Mouse (Mus musculus) frontal cortex, postnatal 10 days (tissue): ENCODE measurements around the gene Zfp821.

ENCODE experiments used
- DNase-seq, 2 experiments: peaks; one replicate each; pipeline ENCODE4 v3.0.0; 2022; ENCODE audit warnings: low spot score in 2 of 2, mixed read lengths in 1 of 2

The Zfp821 gene

DNA sequence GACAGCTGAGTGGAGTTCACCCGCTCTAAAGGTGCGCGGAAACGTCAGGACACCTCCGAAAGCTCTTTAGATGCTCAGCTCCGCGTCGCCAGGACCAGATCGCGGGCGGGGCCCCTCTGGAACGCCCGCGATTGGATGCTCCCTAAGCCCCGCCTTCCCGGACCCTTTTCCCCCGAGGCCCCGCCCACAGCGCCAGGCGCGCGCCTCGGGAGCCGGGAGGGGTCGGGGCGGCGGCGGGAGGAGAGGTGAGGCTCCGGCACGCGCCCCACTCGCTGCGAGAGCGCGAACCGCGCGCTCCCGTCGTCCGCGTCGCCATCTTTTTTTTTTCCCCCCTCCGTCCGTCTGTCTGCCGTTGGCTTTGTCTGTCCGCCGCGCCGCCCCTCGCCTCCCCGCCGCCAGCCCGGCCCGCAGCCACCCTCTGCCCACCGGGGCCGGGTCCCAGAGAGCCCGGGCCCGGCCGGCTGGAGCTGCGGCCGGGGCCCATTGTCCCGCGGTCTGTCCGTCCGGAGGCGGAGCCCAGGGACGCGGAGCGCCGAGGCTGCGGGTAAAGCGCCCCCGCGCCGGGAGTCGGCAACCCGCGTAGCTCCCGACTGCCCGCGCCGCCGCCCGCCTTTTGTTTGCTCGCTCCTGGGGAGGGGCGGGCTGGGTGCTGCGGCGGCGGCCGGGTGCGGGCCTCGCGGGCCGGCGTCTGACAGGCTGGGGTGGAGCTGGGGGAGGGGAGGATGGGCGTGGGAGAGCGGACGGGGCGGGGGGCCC, at the start of gene Zfp821:
Gene Zfp821 (plus strand): TSS at position 227 of the 756 bp plus-strand sequence.
- DNase-seq = peak; percentile 89 to 92

DNA sequence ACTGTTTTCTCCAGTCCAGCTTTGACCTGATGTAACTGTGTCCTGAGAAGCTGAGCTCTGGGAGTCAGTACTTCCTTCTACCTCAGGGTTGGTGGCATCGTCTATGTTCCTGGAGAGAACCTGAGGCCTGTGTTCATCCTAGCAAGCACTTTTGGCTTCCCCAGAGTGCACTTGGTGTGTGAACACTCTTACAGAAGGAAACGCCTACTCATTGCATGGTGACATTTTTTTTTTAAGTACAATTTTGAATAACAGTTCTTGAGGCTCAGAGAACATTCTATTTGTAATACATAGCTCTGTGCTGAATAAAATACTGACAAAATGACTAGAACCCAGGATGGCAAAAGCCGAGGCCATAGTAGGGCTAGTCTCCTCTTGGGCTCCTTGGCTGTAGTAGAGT, 48.5 kb upstream of the Zfp821 start:
- DNase-seq = no peak

DNA sequence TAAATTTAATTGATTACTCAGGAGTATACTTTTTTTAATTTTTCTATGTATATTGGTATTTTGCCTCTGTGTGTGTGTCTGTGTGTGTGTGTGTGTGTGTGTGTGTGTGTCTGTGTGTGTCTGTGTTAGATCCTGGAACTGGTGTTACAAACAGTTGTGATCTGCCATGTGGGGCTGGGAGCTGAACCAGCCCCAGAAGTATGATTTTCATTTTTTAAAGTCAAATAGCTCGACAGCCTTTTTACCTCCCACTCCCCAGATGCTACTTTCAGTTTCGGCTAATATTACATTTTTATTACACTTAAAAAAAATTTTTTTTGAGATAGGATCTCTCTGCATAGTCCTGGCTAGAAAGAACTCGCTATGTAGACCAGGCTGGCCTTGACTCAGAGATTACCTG, 43.0 kb upstream of the Zfp821 start:
- DNase-seq = no peak

DNA sequence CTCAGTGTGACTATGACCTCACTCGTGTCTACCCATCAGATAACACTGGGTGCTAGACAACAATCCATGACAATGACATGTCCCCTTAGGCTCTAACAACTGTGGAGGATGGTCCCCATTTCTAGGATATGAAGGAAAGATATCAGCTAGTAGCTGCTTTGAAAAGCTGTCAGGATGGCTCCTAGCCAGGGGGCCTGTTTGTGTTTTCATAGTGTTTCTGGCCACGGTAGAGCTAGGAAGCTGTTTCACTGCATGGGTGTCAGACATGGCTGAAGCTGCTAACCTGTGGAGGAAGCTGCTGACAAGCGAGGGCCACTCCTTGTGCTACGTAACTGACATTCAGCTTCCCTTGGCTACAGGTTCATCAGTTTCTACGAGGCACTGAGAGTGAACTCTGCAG, 38.7 kb upstream of the Zfp821 start:
- no peak for DNase-seq

DNA sequence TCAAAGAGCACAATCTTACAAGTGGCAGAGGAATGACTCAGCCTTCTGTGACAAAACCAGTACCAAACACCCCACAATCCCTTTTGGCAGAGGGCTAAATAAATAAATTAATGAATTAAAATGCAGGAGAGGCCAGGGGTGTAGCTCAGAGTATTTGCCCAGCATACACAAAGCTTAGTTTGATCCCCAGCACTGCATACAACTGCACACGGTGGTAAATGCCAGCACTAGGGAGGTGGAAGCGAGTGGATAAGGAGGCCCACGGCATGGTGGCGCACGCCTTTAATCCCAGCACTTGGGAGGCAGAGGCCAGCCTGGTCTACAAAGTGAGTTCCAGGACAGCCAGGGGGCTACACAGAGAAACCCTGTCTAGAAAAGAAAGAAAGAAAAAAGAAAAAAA, 32.7 kb upstream of the Zfp821 start:
- no peak for DNase-seq

DNA sequence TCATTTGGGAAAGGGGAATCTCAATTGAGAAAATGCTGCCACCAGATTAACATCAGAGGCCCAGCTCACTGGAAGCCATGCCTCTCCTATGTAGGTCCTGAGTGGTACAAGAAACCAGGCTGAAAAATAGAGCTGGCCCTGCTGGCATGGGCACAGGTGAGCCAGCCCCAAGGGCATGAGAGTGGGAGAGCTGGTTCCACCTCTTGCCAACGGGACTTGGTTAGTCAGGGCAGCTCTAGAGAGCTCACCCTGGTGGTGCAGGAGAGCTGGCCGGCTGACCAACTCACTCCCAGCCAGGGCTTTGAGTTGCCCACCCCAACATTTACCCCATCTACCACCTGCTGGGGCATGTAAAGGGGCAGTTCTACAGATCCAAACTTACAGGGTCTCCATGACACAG, 31.8 kb upstream of the Zfp821 start:
- DNase-seq = no peak

DNA sequence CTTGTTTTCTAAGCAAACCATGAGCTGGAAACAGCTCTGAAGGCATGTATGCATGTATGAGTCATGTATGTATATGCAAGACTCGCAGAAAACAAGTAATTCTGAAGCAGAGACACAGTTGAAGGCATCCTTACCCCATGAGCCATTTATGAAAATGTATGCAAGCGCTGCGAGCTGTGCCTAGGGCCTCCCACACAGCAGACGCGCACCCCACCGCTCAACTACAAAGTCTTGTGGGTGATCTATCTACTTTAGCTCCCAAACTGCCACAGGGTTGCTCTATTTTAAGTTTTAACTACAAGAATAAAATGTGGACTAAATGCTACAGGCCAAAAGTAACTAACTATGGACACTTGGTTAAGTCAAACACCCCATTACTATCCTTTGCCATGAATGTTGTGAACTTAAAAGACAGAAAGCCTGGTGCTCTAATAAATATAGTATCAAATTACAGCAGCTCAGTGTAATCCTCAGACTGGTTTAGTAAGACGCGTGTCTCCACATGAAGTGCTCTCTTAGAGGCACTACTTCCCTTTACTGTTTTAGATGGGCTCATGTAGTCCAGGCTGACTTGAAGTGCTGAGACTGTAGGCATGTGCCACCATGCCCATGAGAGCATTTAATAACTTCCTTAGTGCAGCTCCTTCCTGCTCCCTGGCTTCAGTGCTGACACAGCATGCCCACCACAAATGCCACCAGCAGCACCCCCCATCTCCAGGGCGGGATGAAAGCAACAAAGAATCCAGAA, 29.3 kb upstream of the Zfp821 start:
- no peak for DNase-seq

DNA sequence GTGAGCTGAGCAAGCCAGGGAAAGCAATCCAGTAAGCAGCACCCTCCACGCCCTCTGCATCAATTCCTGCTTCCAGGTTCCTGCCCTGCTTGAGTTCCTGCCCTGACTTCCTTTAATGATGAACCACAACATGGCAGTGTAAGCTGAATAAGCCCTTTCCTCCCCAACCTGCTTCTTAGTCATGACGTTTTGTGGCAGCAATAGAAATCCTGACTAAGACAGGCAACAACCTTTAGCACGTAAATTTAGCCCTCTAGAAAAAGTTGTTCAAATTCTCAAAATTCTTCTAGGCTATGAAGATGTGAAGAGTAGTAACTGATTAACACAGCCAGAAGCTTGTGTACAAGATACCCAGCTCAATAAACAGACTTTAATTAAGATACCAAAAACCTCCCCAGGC, 23.8 kb upstream of the Zfp821 start:
- DNase-seq = no peak

DNA sequence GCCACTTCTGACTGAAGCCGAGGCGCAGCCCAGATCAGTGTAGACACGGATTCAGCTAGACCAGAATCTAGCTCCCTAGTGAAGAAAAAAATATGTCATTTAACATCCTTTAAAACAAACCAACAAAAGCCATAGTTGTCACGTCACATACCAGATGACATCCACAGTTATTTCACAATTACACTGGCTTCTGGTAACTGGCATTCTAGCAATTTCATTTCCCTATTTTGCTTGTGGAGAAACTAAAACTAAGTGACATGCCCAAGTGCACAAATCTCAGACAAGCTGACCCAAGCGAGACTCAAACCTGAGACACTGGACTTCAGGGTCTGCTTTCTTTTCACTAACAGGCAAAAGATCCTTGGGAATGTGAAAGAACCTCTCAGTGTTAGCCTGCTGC, 23.2 kb upstream of the Zfp821 start:
- DNase-seq = no peak

DNA sequence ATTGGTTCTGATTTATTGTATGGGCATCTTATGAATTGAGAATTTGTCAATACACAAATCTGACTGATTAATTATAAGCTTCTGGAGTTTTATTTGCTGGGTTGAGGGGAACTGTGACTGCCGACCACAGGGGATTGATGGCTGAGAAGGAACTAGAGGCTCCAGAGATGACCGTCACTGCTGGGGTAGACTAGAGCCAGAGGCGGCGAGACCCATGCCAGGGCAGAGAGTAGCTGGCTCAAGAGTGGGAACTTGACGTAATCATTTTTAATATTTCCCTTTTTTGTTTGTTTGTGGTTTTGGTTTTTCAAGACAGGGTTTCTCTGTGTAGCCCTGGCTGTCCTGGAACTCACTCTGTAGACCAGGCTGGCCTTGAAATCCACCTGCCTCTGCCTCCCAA, 18.1 kb upstream of the Zfp821 start:
- DNase-seq = no peak

DNA sequence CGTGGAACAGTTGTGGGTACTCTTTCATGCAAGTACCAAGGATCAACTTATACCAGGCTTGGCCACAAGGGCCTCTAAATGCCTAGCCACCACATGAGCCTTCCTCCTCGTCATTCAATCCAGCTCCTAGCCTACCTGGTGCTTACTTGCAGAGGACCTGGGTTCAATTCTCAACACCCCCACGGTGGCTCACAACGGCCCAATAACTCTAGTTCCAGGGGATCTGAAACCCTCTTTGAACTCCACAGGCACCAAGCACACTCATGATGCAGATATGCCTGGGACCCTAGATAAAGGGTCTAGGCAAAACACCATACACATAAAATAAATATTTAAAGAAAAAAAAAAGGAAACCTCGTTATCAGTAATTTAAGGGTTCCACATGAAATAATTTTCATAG, 13.6 kb upstream of the Zfp821 start:
- no peak for DNase-seq

DNA sequence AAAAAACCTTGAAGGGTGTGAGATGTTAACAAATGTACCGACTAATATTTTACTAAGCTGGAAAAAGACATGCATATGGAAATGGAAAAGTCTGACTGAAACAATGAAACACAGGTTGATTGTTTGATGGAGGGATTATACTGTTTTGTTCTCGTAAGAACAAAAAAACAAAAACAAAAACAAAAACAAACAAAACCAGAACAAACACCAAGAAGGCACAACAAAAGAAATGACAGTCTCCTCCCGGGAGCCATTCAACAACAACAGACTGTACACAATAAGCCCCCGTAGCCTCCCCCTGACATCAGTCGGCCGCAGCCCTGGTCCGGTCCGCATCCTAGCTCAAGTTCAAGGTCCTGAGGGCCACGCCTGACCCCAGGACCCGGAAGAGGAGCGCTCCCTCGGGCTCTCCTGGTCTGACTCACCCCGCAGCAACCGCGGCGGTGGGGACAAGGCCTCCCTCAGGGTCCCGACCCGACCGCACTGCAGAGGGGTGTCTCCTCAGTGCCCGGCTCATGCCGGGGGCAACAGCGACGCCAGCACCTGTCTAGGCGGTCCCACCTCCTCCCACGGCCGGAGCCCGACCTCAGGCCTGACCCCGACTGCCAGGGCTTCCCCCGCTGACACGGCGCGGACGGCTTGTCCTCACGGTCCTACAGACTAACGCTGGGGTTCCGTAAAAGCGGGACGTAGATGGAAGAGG, 12.8 kb upstream of the Zfp821 start:
- DNase-seq = no peak

DNA sequence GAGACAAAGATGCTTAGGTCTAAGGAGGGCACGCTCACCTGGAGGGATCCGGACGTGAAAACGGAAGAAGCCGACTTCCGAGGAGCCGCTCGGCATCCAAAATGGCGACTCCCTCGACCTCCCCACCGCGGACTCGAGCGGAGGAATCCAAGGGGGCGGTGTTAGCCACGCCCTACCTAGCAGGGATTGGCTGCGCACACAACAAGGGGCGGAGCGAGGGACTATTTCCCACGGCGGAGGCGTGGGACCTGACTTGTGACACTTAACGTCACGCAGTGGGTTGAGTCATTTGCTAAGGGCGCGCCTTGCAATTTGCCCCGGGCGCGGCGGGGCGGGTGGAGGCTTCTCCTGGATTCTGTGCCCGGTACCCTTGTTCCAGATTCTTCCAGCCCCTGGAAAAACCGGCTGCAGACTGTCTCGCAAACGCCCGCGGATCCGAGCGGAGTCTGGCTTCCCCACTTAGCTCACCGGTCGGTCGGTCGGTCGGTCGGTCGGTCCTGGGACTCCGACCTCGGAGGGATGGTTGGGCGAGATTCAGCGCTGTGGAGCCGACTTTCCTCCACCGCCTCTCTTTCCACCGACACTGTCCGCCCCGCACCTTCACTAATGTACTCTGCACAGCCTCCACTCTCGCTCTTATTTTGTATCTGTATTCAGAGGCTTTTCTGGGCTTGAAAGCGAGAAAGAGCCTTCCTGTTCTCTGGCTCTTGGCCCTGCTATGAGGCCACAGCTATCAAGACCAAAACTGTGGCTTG, 12.0 kb upstream of the Zfp821 start, which contains the start of gene Ist1:
Gene Ist1 (minus strand): TSS at position 115 of the 755 bp plus-strand sequence.
- peak; percentile 95 to 98 for DNase-seq

DNA sequence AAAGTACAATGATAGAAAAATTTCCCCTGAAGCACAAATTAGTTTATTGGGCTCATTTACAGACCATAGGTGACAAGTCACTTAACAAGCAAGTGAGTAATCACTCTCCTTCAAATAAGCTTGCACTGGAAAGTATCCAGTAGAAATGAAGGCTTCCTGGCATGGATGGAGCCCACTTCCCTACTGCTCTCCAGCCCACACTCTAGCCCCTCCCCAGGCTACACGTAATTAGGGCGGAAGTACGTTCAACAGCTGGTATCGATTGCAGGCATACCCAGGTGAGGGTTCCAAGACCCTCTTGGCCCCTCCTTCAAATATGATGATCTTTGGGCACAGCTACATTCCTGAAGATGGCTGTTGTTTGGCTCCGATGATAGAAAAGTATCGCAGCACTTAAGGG, 11.2 kb upstream of the Zfp821 start:
- no peak for DNase-seq

DNA sequence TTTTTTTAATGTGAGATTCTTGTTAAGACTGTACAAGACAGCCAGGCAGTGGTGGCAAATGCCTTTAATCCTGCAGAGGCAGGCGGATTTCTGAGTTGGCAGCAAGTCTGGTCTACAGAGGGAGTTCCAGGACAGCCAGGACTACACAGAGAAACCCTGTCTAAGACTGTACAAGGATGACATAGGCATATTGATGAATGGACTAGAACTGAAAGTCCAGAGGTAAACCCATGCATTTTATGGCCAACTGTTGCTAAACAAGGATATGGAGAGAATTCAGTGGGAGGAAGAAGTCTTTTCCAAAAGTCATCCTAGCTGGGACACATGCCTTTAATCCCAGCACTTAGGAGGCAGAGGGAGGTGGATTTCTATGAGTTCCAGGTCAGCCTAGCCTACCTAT, 7.6 kb upstream of the Zfp821 start:
- no peak for DNase-seq

DNA sequence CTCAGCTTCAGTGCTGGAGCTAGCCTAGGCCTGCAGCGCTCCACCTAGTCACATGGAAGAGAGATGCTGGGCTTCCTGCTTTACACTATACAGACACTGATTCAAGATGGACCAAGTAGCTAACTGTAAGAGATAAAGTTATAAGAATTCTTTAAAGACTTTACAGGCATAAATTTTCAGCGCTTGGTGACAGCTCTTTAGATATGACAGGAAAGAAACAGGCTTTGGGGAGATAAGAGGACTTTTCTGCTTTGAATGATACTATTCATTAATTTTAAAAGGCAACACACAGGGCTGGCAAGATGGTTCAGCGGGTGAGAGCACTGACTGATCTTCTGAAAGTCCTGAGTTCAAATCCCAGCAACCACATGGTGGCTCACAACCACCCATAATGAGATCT, 6.9 kb upstream of the Zfp821 start:
- DNase-seq = no peak

DNA sequence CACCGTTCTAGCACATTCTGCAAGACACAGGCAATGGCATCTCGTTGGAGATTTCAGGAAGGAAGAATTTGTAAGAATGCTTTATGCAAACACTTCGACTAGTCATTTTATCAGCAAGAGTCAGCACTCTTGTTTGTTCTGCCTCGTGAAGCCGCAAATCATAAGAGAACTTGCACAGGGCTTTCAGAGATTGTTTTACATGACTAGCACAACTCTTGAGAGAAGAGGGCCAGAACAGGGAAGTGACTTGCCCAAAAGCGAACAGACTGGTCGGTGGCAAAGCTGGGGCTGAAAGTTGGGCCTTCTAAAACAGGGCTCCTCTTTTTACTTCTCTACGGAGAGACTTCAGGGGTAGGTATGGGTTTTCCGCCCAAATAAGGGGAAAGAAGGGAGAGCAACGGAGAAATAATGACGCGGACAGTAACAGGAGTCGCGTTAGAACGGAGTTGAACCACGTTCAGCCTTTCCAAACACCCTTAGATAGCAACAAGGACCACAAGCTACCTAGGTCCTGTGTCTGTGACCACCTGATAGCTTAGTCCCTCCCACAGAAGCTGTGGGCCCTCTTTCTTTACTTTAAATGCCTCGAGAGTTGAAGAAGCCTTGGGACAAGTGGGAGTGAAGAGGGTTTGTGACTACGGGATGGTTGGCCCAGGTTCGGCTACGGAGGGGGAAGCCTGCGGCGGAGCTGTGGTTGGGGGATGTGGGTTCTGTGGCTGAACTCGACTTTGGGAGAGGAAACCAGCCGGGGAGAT, 604 bp upstream of the Zfp821 start:
- no peak for DNase-seq

DNA sequence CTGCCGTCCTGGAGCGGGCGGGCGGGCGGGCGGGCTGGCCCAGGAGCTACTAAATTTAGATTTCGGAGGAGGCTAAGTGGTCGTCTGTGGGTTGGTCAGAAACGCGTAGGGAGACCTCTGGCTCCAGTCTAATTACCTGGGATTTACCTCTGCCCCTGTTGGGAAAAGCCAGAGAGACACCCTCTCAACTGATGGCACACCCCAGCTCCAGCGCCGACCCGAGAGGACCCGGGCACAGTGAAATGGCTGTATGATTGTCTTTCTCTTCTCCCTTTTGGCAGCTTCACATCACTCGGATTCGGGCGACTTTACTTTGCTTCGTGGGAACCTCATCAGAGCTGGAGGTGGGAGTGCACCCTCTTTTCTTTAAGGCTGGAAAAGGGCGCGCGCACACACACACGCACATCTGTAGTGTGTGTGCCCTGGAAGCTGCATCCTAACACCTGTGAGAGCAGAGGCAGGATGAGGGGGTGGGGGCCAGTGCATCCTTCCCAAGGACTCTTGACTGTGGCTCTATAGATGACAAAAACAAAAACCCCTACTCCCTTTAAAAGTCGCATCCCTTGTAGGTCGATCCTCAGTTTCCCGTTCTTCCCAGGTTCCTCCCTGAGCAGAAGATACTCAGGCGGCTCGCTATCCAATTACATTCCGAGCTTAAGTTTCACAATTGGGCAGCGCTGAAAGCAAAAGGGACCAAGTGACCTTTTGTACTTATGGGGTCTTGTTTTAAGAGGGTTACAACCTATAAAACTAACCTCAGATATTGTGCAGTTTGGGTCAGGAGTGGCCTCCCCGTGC, 929 bp downstream of the Zfp821 start:
- no peak for DNase-seq

DNA sequence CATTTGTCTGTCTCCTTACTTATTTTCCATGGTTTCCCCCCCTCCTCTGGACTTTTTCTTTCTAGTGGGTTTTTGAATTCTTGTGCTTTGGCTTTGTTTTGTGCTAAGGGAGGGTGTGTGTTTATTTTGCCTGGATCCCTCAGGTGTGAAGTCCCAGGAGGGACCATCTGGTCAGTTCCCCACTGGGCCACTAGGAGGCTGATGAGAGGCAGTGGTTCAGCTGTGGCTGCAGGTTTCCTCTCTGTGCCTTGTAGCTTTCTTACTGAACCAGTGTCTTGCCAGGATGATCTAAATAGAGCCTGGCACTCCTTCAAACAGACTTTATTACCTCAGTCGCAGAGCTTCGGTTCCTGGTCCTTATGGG, 1.5 kb downstream of the Zfp821 start:
- DNase-seq = peak in 1 of 2 experiments; percentile 66

DNA sequence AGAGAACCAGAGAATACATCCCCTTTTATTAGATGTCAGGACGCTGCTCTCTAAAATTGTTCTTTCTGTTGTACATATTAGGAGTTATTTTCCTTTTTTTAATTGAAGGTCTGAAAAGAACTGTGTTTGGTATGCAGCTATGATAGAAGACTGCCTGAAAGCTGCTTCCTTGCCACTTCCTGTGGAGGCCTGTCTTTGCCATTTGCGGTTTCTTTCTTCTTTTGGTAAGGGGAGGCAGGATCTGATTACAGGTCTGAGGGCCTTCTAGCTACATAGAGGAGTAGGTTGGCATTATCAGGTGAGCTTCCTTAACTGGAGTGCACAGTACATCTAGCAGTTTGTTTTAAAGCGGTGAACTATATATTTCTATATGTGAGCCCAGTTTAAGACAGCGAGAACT, 2.6 kb downstream of the Zfp821 start:
- no peak for DNase-seq
